Mouse (Mus musculus): ENCODE measurements around the gene Slc39a13. TPM values are rescaled to one million over a fixed set of nuclear protein-coding genes. Genes with fewer than 3 reads are reported as not detected.
A peak's percentile ranks its signal among the peaks of the same experiment; 100 is the strongest.
"Not testable (repeated sequence)": the region's sequence is repeated elsewhere in the genome, so short reads cannot be mapped to it uniquely, and the experiment has no call there.

Gene Slc39a13
- total RNA-seq, 4 experiments from 2014 or later, result 31.4 to 57.3 (median 43.5) TPM

DNA sequence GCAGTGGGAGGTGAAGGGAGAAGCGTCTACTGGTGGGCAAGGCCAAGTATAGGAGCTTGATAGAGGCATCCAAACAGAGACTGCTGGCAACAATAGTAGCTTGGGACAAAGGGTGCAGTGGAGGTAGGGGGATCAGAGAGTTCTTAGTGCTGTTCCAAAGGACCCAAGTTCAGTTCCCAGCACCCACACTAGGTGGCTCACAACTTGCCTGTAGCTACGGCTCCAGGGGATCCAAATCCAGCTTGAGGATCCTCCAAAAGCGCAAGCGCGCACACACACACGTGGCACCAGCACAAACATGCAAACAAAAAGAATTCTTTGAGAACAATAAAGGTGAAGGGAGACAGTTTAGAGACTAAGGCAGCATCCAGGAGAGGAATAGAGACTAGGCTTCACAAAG, 6.0 kb downstream of the Slc39a13 start:
- DNase-seq, result no peak

DNA sequence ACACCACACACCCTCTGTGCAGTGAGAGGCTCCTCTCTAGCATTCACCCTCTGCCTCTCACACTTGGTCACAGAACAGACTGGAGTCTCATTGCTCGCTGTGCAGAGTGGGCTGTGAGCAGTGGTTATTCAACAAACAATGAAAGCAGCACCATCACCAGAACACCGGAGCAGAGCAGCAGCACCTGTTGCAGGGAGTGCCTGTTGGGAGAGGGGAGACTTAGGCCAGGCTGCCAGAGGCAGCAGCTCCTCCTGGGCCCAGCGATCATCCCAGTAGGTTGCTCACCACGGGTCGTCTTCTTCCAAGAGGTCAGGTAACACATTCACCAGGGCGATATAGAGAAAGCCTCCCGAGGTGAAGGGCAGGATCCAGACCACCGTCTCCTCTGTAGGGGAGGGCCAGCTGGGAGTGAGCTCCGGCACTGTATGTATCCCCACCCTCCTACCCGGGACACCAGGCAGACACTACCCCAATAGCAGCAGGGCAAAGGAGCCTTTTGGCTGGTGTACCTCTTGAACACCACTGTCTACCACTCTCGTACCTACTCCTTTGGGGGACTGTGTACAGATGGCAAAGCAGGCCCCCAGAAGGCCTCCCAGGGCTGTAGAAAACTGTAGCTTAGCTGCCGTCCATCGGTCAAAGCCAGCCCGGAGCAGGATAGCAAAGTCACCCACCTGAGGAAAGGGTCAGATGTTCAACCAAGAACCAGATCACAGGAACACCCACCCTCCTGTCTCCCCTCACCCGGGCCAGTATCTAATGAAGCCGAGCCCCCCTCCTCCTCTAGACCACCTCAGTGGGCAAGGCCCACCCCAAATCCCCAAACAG, 7.2 kb downstream of the Slc39a13 start:
- DNase-seq, result no peak

GRCm38 (mm10) chr2:91061849-91062481, 8.3 kb downstream of the Slc39a13 start:
- DNase-seq, result no peak

- no peak for DNase-seq
Measured at GRCm38 (mm10) chr2:91060544-91061355, 9.5 kb downstream of the Slc39a13 start.

GRCm38 (mm10) chr2:91059376-91059775, 10.8 kb downstream of the Slc39a13 start:
- no peak for DNase-seq

DNA sequence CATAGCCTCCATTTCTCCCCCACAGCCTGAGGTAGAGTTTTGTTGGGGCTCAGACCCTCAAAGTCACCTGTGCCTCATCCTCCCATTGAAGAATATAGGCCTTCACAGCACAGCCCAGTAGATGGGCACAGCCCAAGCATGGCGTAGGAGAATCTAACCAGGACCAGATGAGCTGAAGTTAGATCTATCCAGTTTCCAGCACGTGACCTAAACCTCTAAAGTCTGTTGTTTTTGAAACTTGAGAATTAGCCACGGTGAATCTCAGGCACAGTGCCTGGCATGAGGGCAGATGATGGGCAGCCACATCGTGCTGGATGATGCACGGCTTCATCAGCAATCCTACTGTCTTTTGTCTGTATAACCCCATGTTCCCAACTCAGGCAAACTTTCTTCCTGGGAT, 11.8 kb downstream of the Slc39a13 start:
- DNase-seq, result no peak

- DNase-seq, result peak; percentile 95
Measured at GRCm38 (mm10) chr2:91053934-91054382, 16.3 kb downstream of the Slc39a13 start, which contains the start of gene Psmc3. Gene Psmc3, plus strand, starts transcription at chr2:91054009.

GRCm38 (mm10) chr2:91053181-91053933, 16.9 kb downstream of the Slc39a13 start:
- no peak for DNase-seq

DNA sequence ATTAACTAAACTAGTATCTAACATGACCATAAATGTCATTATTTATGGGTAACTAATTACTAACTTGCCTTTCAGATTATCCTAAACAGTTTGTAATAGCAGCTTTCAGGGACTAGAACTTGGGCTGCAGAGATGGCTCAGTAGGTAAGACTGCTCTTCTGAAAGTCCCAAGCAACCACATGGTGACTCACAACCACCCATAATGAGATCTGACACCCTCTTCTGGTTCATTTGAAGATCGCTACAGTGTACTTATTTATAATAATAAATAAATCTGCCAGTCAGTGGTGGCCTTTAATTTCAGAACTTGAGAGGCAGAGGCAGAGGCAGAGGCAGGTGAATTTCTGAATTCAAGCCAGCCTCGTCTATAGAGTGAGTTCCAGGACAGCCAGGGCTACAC, 17.5 kb downstream of the Slc39a13 start:
- no peak for DNase-seq

DNA sequence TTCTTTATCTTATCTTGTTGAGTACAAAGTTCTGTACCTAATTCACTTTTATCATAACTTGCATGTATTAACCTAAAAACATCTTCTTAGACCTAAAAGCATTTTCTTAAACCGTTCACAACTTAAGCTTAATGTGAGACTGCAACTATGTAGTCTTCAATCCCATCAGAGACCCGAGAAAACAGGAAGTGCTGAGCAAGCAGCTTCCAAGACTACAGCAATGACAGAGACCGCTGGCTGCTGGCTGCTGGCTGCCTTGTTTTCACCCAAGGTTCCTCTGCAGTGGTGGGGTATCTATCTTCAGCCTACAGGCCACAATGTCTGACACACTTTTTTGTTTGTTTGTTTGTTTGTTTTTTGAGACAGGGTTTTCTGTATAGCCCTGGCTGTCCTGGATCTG, 18.3 kb downstream of the Slc39a13 start:
- no peak for DNase-seq

GRCm38 (mm10) chr2:91047359-91047758, 22.9 kb downstream of the Slc39a13 start:
- no peak for DNase-seq

- not testable (repeated sequence) for DNase-seq
Measured at GRCm38 (mm10) chr2:91045805-91046204, 24.4 kb downstream of the Slc39a13 start.

GRCm38 (mm10) chr2:91044727-91045126, 25.5 kb downstream of the Slc39a13 start:
- no peak for DNase-seq

GRCm38 (mm10) chr2:91042651-91043398, 27.4 kb downstream of the Slc39a13 start:
- no peak for DNase-seq

GRCm38 (mm10) chr2:91041786-91042185, 28.4 kb downstream of the Slc39a13 start:
- no peak for DNase-seq

- DNase-seq, result peak; percentile 59
Measured at GRCm38 (mm10) chr2:91035385-91035784, 34.8 kb downstream of the Slc39a13 start, which contains the start of gene Rapsn. Gene Rapsn, plus strand, starts transcription at chr2:91035620.

GRCm38 (mm10) chr2:91033000-91033399, 37.2 kb downstream of the Slc39a13 start:
- no peak for DNase-seq

DNA sequence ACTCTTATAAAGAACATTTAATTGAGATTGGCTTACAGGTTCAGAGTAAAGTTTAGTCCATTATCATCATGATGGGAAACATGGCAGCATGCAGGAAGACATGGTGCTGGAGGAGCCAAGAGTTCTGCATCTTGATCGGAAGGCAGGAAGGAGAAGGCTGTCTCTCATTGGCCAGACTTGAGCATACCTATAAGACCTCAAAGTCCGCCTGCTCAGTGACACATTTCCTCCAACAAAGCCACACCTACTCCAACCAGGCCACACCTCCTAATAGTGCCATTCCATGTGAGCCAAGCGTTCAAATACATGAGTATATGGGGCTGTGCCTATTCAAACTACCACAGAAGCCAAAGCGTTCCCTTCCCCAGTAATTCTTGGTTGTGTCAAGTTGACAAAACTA, 39.0 kb downstream of the Slc39a13 start:
- DNase-seq, result no peak

GRCm38 (mm10) chr2:91027391-91028214, 42.6 kb downstream of the Slc39a13 start:
- DNase-seq, result no peak

GRCm38 (mm10) chr2:91026491-91026890, 43.7 kb downstream of the Slc39a13 start:
- no peak for DNase-seq
